Mouse (Mus musculus): ENCODE results near the gene Car8.
"Not testable (repeated sequence)": the region's sequence is repeated elsewhere in the genome, so short reads cannot be mapped to it uniquely, and the experiment has no call there.

Gene Car8

DNA sequence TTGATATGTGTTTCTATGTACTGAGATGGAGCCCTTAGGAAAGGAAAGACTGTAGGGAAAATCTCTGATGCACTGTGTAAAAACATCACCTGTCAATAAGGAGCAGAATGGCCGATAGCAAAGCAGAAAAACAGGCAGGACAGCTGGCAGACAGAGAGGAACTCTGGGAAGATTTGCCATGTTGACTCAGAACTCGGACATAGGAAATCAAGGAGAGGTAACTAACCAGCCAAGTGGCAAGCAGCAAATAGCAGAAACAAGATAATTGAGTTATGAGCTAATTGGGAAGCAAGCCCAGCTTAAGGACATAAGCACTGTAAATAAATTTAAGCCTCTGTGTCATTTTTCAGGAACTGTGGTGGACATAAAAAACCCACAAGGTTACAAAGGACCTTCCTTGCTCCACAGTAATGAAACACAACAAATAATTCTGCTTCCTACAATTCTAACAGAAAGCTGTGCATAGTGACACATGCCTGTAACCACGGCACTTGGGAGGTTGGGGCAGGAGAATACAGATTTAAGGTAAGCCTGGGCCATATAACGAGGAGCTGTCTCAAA, 33.7 kb downstream of the Car8 start:
- DNase-seq (ENCODE audit: low read depth, low spot score) = no peak

DNA sequence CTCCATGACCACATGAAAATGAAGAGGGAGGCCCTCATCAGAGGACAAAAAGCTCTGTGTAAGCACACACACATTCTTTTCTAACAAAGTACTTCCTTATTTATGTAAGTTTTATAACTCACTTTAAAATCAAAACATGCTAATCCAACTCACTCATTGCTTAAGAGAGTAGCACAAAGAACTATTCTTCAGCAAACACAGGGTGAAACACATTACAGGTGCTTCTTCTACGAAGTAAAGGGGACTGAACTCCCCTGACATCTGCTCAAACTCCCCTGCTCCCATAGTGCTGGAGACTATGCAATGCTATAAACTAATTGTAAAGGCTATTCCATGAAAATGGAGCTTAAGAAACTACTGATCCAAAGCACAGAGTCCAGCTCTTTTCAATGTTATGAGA, 35.5 kb downstream of the Car8 start:
- no peak for DNase-seq (ENCODE audit: low read depth, low spot score)

DNA sequence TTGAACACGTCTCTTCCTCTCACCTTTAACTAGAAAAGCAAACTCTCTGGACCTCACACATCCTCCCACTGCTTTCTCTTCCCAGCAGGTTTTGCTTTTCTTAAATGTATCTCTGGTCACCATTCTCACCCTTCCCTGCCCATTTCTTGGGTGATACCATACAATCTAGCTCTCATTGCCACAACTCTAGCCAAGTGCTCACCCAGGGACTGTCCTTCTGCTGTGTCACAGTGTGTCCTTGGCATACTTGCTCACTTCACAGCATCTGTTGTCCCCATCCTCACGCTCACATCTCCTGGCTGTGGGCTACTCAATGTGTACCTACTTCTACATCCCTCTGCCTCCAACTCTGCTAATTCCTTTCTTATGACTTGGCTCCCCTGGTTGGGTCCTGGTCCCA, 37.2 kb downstream of the Car8 start:
- no peak for DNase-seq (ENCODE audit: low read depth, low spot score)

DNA sequence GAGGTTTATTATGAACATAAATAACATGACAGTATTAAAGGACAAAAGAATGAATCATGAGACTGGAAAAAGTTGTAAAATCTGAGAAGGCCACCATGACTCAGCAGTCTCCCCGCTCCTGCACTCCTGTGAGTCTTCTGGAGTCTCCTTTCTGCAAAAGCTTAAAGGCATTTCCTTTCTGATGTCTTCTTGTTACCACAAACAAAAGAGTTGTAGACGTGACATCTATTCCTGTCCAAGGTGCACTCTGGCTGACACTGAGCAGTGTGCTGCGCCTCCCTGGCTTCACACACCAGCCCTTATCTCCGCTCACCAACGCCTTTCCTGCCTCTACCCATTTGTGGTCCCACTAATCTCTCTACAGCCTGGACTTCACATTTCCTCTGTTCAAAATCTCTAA, 38.8 kb downstream of the Car8 start:
- DNase-seq (ENCODE audit: low read depth, low spot score) = peak; percentile 11

DNA sequence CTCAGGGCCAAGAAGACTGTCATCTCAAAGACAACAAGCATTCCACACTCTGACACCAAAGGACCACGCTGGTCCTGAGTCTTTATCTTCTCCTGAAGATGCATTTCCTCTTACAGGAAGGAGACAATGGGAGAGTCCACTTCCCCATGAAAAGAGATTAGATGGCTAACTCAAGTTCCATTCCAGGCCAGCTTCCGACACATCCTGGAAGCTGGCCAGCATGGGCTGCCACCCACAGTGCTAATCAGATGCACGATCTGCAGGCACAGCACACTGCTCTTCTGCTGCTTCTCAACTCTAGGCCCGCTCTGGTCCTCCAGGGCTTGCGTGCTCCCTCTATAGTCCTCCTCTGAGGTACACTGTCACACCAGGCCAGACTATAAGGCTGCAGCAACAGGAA, 40.8 kb downstream of the Car8 start:
- peak; percentile 13 for DNase-seq (ENCODE audit: low read depth, low spot score)

DNA sequence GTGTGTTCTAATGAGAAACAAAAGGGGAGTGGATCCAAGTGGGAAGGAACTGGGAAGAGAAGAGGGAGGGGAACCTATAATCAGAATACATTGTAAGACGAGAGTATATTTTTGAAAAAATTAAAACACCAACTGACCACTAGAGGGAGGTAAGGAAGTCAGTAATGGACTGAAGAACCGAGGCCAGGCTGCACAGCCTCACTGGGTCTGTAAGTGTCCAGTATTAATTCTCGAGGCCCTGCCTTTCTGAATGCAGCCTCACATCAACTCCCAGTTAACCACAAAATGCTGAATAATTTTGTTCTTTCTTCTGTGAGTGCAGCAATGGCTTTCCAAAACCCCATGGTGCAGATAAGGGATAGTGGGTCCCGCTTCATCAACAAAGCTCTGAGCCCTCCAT, 48.4 kb downstream of the Car8 start:
- DNase-seq (ENCODE audit: low read depth, low spot score) = peak; percentile 4

DNA sequence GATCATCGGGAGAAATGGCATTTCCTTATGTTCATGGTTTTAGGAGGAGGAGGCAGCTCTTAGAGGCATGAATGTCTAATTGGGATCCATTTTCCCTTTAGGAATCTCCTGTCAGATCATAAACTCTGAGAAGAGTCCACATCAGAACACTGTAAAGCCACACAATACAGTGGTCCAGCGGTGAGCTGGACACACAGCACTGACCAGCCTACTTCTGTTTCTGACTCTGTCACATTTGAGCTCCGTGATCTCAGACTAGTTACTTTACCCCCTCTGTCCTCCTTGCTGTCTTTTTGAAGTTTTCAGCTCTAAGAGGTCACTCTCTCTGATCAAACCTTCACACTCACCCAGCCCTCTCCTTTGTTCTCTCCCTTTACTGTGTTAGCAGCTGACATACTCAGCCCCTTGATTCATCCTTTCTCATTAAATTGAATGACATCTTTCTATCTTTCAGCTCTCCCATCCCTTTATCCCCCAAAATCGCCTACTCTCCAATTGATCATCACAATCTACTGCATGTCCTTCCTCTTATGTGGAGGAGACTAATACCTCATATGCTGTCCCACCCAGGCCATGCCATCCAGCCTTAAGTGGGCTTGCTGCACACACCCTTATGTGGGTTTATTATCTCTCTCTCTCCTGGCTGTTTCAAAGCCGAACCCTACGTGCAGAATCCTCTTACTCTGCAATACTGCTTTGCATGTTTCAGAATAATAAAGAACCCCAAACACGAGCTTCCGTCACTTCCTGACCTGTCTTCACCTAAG, 51.7 kb downstream of the Car8 start:
- DNase-seq (ENCODE audit: low read depth, low spot score) = no peak

DNA sequence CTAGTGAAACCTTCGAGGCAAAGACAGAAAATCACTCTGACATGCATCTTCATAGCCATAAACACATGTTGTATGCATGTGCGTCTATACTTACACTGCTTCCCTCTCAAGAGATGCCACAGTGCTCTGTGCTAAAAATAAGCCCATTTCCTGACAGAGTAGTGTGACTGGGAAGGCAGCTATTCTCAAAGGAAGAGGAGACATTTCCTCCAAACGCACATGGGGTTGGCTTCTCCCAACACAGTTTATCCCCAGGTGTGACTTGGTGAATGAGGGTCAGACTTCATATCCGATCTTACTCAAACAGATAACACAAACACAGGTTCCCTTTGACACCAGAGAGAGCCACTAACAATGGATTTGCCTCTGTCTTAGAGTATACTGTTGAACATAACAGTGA, 58.3 kb downstream of the Car8 start:
- no peak for DNase-seq (ENCODE audit: low read depth, low spot score)

DNA sequence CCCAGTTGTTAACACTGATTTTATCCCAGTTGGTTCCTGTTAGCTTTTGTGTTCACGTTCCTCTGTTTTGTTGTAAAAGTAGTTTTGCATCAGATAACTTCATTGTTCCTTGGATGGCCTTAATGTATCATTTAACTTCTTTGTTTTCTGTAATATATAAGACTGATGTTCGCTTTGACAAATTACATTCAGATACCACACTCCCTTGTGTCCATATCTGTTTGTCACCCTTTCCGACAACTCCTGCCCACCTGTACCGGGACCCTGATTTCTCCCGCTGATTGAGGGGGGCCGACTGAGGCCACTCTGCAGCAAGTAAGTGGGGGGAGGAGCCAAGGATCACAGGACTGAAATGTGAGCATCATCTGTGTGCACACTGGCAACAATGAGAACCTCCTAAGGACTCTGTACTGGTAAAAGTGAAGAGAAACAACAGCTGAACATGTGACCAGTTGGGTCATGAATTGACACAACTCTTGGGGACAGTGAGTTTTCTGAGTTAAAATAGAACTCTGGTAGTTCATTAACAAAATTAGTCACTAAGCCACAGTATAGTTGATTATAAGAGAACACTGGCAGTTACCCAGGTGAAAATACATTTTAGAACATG, 84.1 kb downstream of the Car8 start:
- DNase-seq (ENCODE audit: low read depth, low spot score) = no peak

DNA sequence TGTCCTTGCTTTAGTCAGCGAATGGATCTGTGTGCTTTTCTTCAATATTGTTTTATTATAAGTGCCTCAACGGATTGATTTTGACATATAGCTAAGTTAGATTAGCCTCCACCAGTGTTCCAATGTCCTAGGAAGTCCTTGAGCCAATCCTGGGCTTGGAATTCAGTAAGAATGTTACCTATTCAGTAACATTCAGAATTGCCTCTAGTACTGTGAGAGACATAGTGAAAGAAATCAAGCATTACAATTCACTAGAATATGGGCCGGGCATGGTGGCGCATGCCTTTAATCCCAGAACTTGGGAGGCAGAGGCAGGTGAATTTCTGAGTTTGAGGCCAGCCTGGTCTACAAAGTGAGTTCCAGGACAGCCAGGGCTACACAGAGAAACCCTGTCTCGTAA, 84.9 kb downstream of the Car8 start:
- DNase-seq (ENCODE audit: low read depth, low spot score) = not testable (repeated sequence)

DNA sequence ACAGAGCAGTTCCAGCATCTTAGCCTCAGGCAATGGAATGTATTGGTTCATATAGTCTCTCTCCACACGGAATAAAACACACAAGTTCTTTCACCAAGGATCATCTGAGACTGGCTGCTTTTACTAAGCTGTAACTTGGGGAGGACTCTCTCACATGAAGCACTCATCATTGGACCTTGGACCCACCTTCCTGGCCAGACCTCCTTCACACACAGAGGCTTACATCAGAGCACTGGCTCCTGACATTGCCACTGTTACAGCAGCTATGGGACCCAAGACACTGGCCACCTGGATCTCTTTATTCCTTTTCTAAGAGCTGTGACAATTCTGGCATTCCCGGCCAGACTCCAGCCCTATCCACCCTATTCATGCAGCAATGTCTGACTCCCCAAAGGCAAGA, 101.4 kb downstream of the Car8 start:
- DNase-seq (ENCODE audit: low read depth, low spot score) = no peak

DNA sequence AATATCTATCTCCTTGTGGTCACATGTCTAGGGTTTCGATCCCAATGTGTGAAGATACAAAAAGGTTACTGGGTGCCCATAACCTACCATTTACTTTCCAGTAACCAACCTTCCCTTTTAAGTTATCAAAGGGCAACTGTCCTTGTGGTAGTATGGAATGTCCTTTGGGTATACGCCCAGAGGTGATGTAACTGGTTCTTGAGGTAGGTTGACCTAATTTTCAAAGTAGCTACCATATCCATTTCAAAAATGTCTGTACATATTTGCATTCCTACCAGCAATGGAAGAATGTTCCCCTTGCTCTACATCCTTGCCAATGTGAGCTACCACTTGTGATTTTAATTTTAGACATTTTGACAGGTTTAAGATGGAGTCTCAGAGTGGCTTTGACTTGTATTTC, 106.8 kb downstream of the Car8 start:
- no peak for DNase-seq (ENCODE audit: low read depth, low spot score)

DNA sequence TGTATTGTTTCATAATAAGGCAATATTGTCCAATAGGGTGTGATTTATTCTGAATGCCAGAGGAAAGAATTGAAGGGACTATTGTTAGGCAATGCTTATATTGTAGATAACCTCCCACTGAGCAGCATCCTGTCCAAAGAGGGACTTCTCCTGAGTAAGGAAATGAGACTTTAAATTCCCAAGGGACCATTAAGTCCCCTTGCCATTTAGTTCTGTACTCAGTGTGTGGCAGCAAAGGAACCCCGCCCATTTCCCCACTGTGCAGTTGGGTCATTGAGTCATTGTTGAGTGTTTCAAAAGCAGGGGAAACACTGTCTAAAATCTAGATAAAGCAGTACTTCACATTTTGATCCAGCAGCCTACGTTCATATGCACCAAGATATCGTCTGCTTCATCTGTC, 125.3 kb downstream of the Car8 start:
- DNase-seq (ENCODE audit: low read depth, low spot score) = peak; percentile 7

DNA sequence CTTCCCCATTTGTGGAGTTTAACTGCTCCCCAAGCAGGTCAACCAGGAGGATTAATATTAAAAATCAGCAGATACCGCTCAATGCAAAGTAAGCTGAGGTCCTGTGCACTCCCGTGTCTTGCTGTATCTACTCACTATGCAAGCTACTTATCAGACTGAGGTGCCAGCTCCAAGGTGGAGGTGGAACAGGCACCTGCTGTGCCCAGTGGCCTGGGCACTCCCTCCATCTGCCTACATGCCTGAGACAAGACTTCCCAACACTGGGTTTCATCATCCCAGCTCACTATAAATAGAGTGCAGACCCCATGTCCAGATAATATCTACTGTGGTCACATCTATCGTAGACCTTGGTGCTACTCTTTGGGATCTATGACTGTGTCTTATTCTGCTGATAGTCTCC, 127.0 kb downstream of the Car8 start:
- no peak for DNase-seq (ENCODE audit: low read depth, low spot score)

DNA sequence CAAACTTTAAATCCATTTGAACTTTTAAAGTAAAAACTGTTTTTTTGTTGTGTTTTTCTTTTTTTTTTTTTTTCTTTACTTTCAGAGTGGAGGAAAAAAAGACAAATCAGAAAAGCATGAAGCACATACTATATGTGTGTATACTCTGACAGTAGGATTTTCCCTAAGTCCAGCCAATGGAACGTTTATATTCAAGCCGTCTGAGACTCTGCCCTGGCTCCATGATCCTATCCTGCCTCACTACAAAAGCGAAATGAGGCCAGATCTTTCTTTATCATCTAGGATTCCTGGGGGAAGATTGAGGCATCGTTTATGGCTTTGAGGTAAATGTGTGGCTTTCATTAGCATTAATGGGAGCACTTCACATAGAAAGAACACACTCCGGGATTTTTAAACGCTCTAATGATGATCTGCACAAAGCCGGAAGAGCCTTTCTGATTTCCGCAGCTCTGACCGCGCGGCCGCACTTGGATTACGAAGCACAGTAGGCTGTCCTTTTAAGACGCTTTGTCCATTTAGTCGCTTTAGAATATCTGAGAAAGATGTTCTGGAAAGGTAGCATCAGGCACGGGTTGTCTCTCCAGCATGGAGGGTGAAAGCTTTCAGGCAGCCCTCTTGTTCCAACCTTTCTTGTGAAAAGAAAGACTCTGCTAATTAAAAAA, 128.8 kb downstream of the Car8 start:
- DNase-seq (ENCODE audit: low read depth, low spot score) = no peak

DNA sequence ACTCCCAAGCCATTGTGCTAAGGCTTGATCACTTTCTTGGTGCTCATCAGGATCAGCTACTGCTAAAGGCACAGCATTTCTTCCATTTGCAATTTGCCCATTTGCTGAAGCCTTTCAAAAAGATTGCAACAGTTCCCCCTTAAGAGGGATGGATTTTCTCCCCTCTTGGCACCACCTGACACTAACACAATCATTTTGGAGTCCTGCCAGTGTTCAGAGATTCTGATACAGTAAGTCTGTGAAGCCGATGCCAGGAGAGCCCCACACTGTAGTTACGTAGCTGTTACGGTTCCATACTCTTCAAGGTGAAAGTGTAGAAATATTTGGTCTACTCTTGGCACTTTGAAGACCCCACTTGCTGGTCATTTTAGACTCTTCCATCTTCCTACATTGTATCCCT, 137.4 kb downstream of the Car8 start:
- no peak for DNase-seq (ENCODE audit: low read depth, low spot score)

DNA sequence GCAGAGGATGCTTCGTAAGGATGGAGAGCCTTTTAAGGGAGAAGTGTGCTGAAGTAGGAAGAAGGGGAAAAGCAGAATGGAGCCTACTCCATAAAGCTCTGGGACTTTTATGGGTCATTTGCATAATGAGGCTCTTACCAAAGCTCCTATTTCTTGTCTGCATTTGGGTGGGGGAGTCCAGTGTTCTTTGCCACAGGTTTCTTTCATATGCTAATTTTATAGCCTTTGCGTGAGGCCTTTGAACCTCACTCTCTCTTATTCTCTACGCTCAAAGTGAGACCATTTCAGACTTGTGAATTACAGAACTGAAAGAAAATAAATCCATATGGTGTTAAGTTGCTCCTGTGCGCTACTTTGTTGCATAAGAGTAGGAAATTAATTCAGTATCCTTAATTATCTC, 140.8 kb downstream of the Car8 start:
- DNase-seq (ENCODE audit: low read depth, low spot score) = no peak

DNA sequence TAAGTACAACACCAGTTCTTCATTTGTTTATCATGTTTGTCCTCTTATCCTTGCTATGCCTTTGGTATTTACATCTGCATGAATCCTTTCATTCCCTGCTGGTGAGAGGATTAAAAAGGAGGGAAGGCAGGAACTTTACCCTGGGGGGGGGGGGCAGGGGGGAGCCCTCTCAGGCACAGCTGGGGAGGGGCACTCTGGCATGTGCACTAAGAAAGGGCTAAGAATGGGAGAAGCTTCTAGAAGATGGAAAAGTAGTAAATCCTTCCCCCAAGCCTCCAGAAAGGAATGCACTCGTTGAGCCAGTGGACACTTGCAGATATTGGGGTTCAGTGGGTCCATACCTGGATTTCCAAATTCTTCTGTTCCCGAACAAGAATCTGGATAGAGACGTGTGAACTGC, 141.2 kb downstream of the Car8 start:
- no peak for DNase-seq (ENCODE audit: low read depth, low spot score)

DNA sequence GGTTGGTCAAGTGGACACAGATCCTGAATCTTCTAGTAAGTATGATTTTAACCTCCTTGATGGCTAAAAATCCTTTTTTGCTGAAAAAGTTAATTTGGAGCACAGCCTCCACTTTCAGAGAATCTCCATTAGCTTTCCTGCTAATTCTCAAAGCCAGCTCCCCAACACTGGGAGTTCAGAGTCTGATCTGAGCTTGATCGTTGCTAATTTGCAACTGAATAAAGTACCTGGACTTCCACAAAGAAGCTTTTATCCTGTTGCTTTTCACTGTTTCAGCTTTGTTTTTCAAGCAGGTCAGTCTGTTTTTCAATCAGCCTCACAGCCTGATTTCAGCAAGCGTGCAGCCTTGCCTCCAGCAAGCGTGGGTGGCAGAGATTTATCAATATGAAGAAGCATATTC, 145.3 kb downstream of the Car8 start:
- DNase-seq (ENCODE audit: low read depth, low spot score) = not testable (repeated sequence)
